ENCODE assay signal across 8 mouse cellular contexts in the genomic region with DNA sequence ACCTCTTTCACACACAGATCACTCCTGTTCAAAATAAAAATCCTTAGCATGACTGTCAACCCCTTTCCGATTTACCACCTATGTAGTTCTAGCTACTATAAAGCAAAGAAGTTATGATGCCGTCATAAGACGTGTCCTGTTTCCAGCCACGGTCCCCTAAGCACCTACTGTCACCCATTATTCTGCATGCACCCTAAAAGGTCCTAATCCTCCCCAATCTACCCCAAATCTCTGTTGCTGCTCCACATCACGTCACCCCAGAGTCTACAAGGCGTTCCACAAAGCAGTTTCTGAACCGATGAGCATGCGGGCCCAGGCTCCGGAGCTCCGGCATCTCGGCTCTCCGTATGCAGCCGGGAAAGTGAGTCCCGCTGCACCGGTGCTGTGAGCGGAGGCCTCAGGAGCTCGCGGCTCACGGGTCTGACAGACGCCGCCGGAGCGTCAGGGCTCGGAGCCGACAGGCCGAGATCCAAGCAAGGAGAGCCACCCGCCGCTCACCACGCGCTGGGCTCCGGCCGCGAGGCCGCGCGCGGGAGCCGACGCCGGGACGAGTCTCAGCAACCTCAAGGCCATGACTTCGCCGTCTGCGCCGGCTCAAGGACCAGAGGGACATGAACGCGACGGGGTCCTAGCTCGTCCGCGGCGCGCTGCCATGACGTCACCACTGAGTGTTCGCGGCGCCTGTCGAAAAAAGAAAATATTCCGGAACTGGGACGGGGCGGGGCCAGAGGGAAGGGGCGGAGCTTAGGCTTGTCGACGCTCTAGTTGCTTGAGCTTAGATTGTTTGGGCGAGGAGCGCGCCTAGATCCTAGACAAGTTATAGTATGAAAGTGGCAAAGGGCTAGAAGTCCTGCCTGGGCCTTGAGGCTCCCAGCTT. TPM values are rescaled to one million over a fixed set of nuclear protein-coding genes. Genes with fewer than 3 reads are reported as not detected.
DNase-seq lines count a peak whose midpoint lies in the region; ATAC-seq lines count a peak whose summit lies in the region.

A gene (minus strand): TSS at position 696 of the 877 bp plus-strand sequence.

- under 1% methylated on average over 67 of the region's 67 CpGs for WGBS in heart, embryonic 14.5 days
- WGBS in liver, embryonic 13.5 days (ENCODE audit: insufficient replicate concordance) = 1% methylated on average over 67 of the region's 67 CpGs
- WGBS in stomach, embryonic 16.5 days = 1% methylated on average over 67 of the region's 67 CpGs

- peak; percentile 91 for ATAC-seq in CD4-positive, CD25-positive, alpha-beta regulatory T cell, adult 4 months
- peak; percentile 88 for ATAC-seq in heart, embryonic 14.5 days (ENCODE audit: insufficient number of reproducible peaks, insufficient read depth, low FRiP score, low read depth)
- peak; percentile 88 for ATAC-seq in liver, embryonic 13.5 days (ENCODE audit: low read depth)
- ATAC-seq in stomach, embryonic 16.5 days (ENCODE audit: insufficient read depth, low FRiP score) = peak; percentile 93

- H3K9me3 ChIP-seq in heart, embryonic 14.5 days (ENCODE audit: control insufficient read depth, low read length) = no peaks in the 10 kb centered on the region
- H3K9me3 ChIP-seq in liver, embryonic 13.5 days (replicated peaks) = no peaks in the 10 kb centered on the region
- H3K9me3 ChIP-seq in stomach, embryonic 16.5 days (replicated peaks; ENCODE audit: control insufficient read depth, low read length) = no peaks in the 10 kb centered on the region

- DNase-seq in c-Kit-negative CD71-positive TER-119-positive erythroid progenitor cells, embryonic 14.5 days (ENCODE audit: low read depth, low spot score) = peak; percentile 89
- peak; percentile 79 for DNase-seq in fibroblast of lung, adult 2 months (ENCODE audit: low read depth)
- DNase-seq in kidney, postnatal 14 days = peak; percentile 94
- DNase-seq in liver, embryonic 13.5 days = peak; percentile 91
- DNase-seq in neural tube, embryonic 10.5 days (ENCODE audit: extremely low spot score, low spot score) = peak; percentile 99

- peaks cover 7 to 14% of the 10 kb centered on the region in 2 experiments for H3K4me1 ChIP-seq in heart, embryonic 14.5 days (ENCODE audit: control insufficient read depth in 2 of 2, insufficient read depth in 2 of 2, low read length in 2 of 2)
- peaks cover 21% of the 10 kb centered on the region for H3K4me1 ChIP-seq in liver, embryonic 13.5 days (replicated peaks)
- H3K4me1 ChIP-seq in stomach, embryonic 16.5 days (ENCODE audit: control insufficient read depth, insufficient read depth, low read length) = peaks cover 3% of the 10 kb centered on the region; the same call in 1 of the 2 replicates

- H3K4me3 ChIP-seq in heart, embryonic 14.5 days (ENCODE audit: control insufficient read depth in 1 of 2, insufficient read depth in 1 of 2, low read depth in 1 of 2, low read length in 2 of 2) = peak within 1 kb of the TSS; percentile 79 to 86
- H3K4me3 ChIP-seq in liver, embryonic 13.5 days (replicated peaks) = peak within 1 kb of the TSS; percentile 81
- H3K4me3 ChIP-seq in stomach, embryonic 16.5 days (replicated peaks; ENCODE audit: low read length) = peak within 1 kb of the TSS; percentile 65

- H3K4me2 ChIP-seq in heart, embryonic 14.5 days (ENCODE audit: low read length) = peak within 1 kb of the TSS; percentile 91
- H3K4me2 ChIP-seq in liver, embryonic 13.5 days = peak within 1 kb of the TSS; percentile 91
- peak within 1 kb of the TSS; percentile 96 for H3K4me2 ChIP-seq in stomach, embryonic 16.5 days (ENCODE audit: low read depth, low read length)

- H3K27me3 ChIP-seq in heart, embryonic 14.5 days (ENCODE audit: control insufficient read depth, insufficient read depth, low read length) = no peaks in the 10 kb centered on the region; the same call in 1 of the 2 replicates
- 0 out of 2 replicates have a peak, but pooled peaks cover 3% of the 10 kb centered on the region for H3K27me3 ChIP-seq in liver, embryonic 13.5 days
- H3K27me3 ChIP-seq in stomach, embryonic 16.5 days (ENCODE audit: control insufficient read depth, insufficient read depth, low read length) = no peaks in the 10 kb centered on the region; the same call in 1 of the 2 replicates

- peaks cover 26% of the 10 kb centered on the region for H3K36me3 ChIP-seq in heart, embryonic 14.5 days (ENCODE audit: control insufficient read depth, insufficient read depth, low read length)
- H3K36me3 ChIP-seq in liver, embryonic 13.5 days = peaks cover 28% of the 10 kb centered on the region
- H3K36me3 ChIP-seq in stomach, embryonic 16.5 days (ENCODE audit: control insufficient read depth, insufficient read depth, low read length) = no peaks in the 10 kb centered on the region

- peak within 1 kb of the TSS; percentile 56 to 77 for H3K27ac ChIP-seq in heart, embryonic 14.5 days (replicated peaks in 1 of 2; ENCODE audit: control insufficient read depth in 1 of 2, insufficient read depth in 1 of 2, low read depth in 2 of 2, low read length in 2 of 2)
- peak within 1 kb of the TSS; percentile 71 for H3K27ac ChIP-seq in liver, embryonic 13.5 days
- H3K27ac ChIP-seq in stomach, embryonic 16.5 days (ENCODE audit: low read length) = peak within 1 kb of the TSS; percentile 79

- H3K9ac ChIP-seq in heart, embryonic 14.5 days (ENCODE audit: low read length) = peak within 1 kb of the TSS; percentile 98
- H3K9ac ChIP-seq in liver, embryonic 13.5 days = peak within 1 kb of the TSS; percentile 93
- H3K9ac ChIP-seq in stomach, embryonic 16.5 days (ENCODE audit: low read length) = peak within 1 kb of the TSS; percentile 98

RNA-seq across cellular contexts. Expression of the gene that starts here (rescaled TPM):
- polyA plus RNA-seq in CD4-positive, CD25-positive, alpha-beta regulatory T cell, adult 4 months (2017; shearing (Covaris generic)) = 100 to 1,000 TPM; 174 to 195 TPM
- polyA plus RNA-seq in heart, embryonic 14.5 days (2014; fragmentation: Nextera tagmentation; extraction: Ambion mirVana) = 564 and 575 TPM in 2 replicates
- polyA plus RNA-seq in liver, embryonic 13.5 days (2015; fragmentation: Nextera tagmentation; extraction: Ambion mirVana) = 167 and 187 TPM in 2 replicates
- polyA plus RNA-seq in stomach, embryonic 16.5 days (2015; fragmentation: Nextera tagmentation; extraction: Ambion mirVana) = 289 and 292 TPM in 2 replicates

Comparison
In these comparisons a context has a peak if more than half of its experiments do, and no peak if none do; other contexts are left out.
1. Peak in every context shown above with its lines: DNase-seq, ATAC-seq, H3K4me3 ChIP-seq and H3K27ac ChIP-seq.